Mouse (Mus musculus): ENCODE data around the gene Aldh3b3. TPM values are rescaled to one million over a fixed set of nuclear protein-coding genes. Genes with fewer than 3 reads are reported as not detected.
A peak's percentile ranks its signal among the peaks of the same experiment; 100 is the strongest.

Gene Aldh3b3
- polyA plus RNA-seq, 1 experiment, result not detected

GRCm38 (mm10) chr19:3998335-3998734, 39.9 kb downstream of the Aldh3b3 start:
- H3K27ac ChIP-seq (replicated peaks; ENCODE audit: low read depth, low read length), result no peak overlapping the region
- H3K4me3 ChIP-seq (ENCODE audit: insufficient read depth, low read depth, low read length), result no peak overlapping the region
- H3K4me1 ChIP-seq (ENCODE audit: control insufficient read depth, insufficient read depth, insufficient read length, low read length), result peaks cover 5% of the 10 kb centered on the region

GRCm38 (mm10) chr19:3999121-3999730, 40.8 kb downstream of the Aldh3b3 start:
- H3K4me3 ChIP-seq (ENCODE audit: insufficient read depth, low read depth, low read length), result peak overlapping the region; percentile 57
- peak overlapping the region; percentile 71; the same call in 1 of the 2 replicates for H3K27ac ChIP-seq (replicated peaks; ENCODE audit: low read depth, low read length)
- H3K4me1 ChIP-seq (ENCODE audit: control insufficient read depth, insufficient read depth, insufficient read length, low read length), result peaks cover 5% of the 10 kb centered on the region

- H3K4me3 ChIP-seq (ENCODE audit: insufficient read depth, low read depth, low read length), result peak within 1 kb of the TSS; percentile 74
- H3K27ac ChIP-seq (replicated peaks; ENCODE audit: low read depth, low read length), result peak within 1 kb of the TSS; percentile 89
- H3K4me1 ChIP-seq (ENCODE audit: control insufficient read depth, insufficient read depth, insufficient read length, low read length), result peaks cover 5% of the 10 kb centered on the region
Measured at GRCm38 (mm10) chr19:4000119-4000900, 41.9 kb downstream of the Aldh3b3 start, which contains the start of the genes Nudt8 and Gm49405. Nudt8 (plus strand) TSS chr19:4000580. Gm49405 (plus strand) TSS chr19:4000626.

GRCm38 (mm10) chr19:4000949-4001525, 42.6 kb downstream of the Aldh3b3 start:
- H3K4me1 ChIP-seq (ENCODE audit: control insufficient read depth, insufficient read depth, insufficient read length, low read length), result peaks cover 5% of the 10 kb centered on the region
- H3K27ac ChIP-seq (replicated peaks; ENCODE audit: low read depth, low read length), result peak overlapping the region; percentile 61; the same call in 1 of the 2 replicates
- peak overlapping the region; percentile 74 for H3K4me3 ChIP-seq (ENCODE audit: insufficient read depth, low read depth, low read length)

DNA sequence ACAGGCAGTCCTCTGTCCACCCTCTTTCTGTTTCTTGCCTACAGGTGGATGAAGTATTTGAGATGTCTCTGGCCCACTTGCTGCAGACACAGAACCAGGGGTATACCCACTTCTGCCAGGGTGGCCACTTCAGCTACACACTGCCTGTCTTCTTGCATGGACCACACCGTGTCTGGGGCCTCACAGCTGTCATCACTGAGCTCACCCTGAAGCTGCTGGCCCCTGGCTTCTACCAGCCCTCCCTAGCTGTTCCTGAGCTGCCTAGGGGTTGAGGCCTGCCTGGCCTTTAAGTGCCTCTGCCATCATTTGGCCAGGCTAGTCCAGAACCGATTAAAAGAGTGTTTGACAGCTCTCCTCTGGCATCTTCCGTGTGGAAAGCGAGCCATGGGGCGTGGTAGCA, 43.3 kb downstream of the Aldh3b3 start:
- Histone ChIP-seq H3K27ac (replicated peaks; ENCODE audit: low read depth, low read length) (no peak overlapping the region), H3K4me3 (ENCODE audit: insufficient read depth, low read depth, low read length) (no peak overlapping the region)

DNA sequence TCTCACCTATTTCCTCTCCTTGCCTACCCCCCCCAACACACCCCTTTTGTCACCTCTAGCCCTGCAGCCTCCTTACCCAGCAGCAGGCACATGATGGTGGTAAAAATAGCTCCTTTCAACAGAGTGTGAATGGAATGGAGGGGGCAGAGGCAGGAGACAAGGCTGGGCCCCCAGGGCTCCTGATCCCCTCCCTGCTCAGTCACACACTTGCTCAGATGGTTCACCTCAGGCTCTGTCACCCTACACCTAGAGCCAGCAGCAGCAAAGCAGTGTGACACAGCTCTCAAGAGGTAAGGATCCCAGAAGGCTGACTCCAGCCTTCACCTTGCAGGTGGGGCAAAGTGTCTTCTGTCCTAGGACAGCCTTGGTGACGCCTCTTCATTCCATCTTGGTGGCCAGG, 44.7 kb downstream of the Aldh3b3 start, which contains the start of gene Doc2g:
Gene Doc2g, plus strand, starts transcription at position 202 of the 400 bp plus-strand sequence.
- Histone ChIP-seq H3K4me1 (ENCODE audit: control insufficient read depth, insufficient read depth, insufficient read length, low read length) (peaks cover 5% of the 10 kb centered on the region), H3K4me3 (ENCODE audit: insufficient read depth, low read depth, low read length) (no peak within 1 kb of the TSS), H3K27ac (replicated peaks; ENCODE audit: low read depth, low read length) (no peak within 1 kb of the TSS)

More for the DNA sequence above, 43.3 kb downstream of the Aldh3b3 start:
- peaks cover 5% of the 10 kb centered on the region for H3K4me1 ChIP-seq (ENCODE audit: control insufficient read depth, insufficient read depth, insufficient read length, low read length)

GRCm38 (mm10) chr19:4003641-4004040, 45.2 kb downstream of the Aldh3b3 start:
- Histone ChIP-seq H3K4me3 (ENCODE audit: insufficient read depth, low read depth, low read length) (no peak overlapping the region), H3K4me1 (ENCODE audit: control insufficient read depth, insufficient read depth, insufficient read length, low read length) (peaks cover 5% of the 10 kb centered on the region), H3K27ac (replicated peaks; ENCODE audit: low read depth, low read length) (no peak overlapping the region)

- H3K4me1 ChIP-seq (ENCODE audit: control insufficient read depth, insufficient read depth, insufficient read length, low read length), result peaks cover 5% of the 10 kb centered on the region
- no peak overlapping the region for H3K4me3 ChIP-seq (ENCODE audit: insufficient read depth, low read depth, low read length)
- H3K27ac ChIP-seq (replicated peaks; ENCODE audit: low read depth, low read length), result no peak overlapping the region
Measured at GRCm38 (mm10) chr19:4004331-4004730, 45.9 kb downstream of the Aldh3b3 start.

- Histone ChIP-seq H3K4me1 (ENCODE audit: control insufficient read depth, insufficient read depth, insufficient read length, low read length) (peaks cover 5% of the 10 kb centered on the region), H3K27ac (replicated peaks; ENCODE audit: low read depth, low read length) (no peak overlapping the region), H3K4me3 (ENCODE audit: insufficient read depth, low read depth, low read length) (no peak overlapping the region)
Measured at GRCm38 (mm10) chr19:4005091-4005490, 46.6 kb downstream of the Aldh3b3 start.

GRCm38 (mm10) chr19:4005971-4006370, 47.5 kb downstream of the Aldh3b3 start:
- Histone ChIP-seq H3K4me3 (ENCODE audit: insufficient read depth, low read depth, low read length) (no peak overlapping the region), H3K4me1 (ENCODE audit: control insufficient read depth, insufficient read depth, insufficient read length, low read length) (peaks cover 4% of the 10 kb centered on the region), H3K27ac (replicated peaks; ENCODE audit: low read depth, low read length) (no peak overlapping the region)

- H3K27ac ChIP-seq (replicated peaks; ENCODE audit: low read depth, low read length), result no peak overlapping the region
- no peaks in the 10 kb centered on the region for H3K4me1 ChIP-seq (ENCODE audit: control insufficient read depth, insufficient read depth, insufficient read length, low read length)
- 0 out of 2 replicates have a peak overlapping the region, but pooled peaks have one; percentile 3 for H3K4me3 ChIP-seq (ENCODE audit: insufficient read depth, low read depth, low read length)
Measured at GRCm38 (mm10) chr19:4011086-4011485, 52.6 kb downstream of the Aldh3b3 start.

GRCm38 (mm10) chr19:4012432-4013022, 54.1 kb downstream of the Aldh3b3 start, which contains the start of gene Ndufv1:
Ndufv1 (minus strand) TSS chr19:4012806.
- peak within 1 kb of the TSS; percentile 91 for H3K27ac ChIP-seq (replicated peaks; ENCODE audit: low read depth, low read length)
- H3K4me3 ChIP-seq (ENCODE audit: insufficient read depth, low read depth, low read length), result peak within 1 kb of the TSS; percentile 86
- no peaks in the 10 kb centered on the region for H3K4me1 ChIP-seq (ENCODE audit: control insufficient read depth, insufficient read depth, insufficient read length, low read length)

- H3K4me3 ChIP-seq (ENCODE audit: insufficient read depth, low read depth, low read length), result peak overlapping the region; percentile 50
- H3K4me1 ChIP-seq (ENCODE audit: control insufficient read depth, insufficient read depth, insufficient read length, low read length), result no peaks in the 10 kb centered on the region
- H3K27ac ChIP-seq (replicated peaks; ENCODE audit: low read depth, low read length), result no peak overlapping the region
Measured at GRCm38 (mm10) chr19:4013066-4013465, 54.6 kb downstream of the Aldh3b3 start.

GRCm38 (mm10) chr19:4014802-4015201, 56.4 kb downstream of the Aldh3b3 start:
- Histone ChIP-seq H3K4me3 (ENCODE audit: insufficient read depth, low read depth, low read length) (no peak overlapping the region), H3K27ac (replicated peaks; ENCODE audit: low read depth, low read length) (no peak overlapping the region), H3K4me1 (ENCODE audit: control insufficient read depth, insufficient read depth, insufficient read length, low read length) (no peaks in the 10 kb centered on the region)

GRCm38 (mm10) chr19:4015635-4016034, 57.2 kb downstream of the Aldh3b3 start:
- Histone ChIP-seq H3K4me3 (ENCODE audit: insufficient read depth, low read depth, low read length) (no peak overlapping the region), H3K27ac (replicated peaks; ENCODE audit: low read depth, low read length) (no peak overlapping the region), H3K4me1 (ENCODE audit: control insufficient read depth, insufficient read depth, insufficient read length, low read length) (no peaks in the 10 kb centered on the region)
